Comparison of ENCODE assay signal across 8 mouse cellular contexts in the genomic region with DNA sequence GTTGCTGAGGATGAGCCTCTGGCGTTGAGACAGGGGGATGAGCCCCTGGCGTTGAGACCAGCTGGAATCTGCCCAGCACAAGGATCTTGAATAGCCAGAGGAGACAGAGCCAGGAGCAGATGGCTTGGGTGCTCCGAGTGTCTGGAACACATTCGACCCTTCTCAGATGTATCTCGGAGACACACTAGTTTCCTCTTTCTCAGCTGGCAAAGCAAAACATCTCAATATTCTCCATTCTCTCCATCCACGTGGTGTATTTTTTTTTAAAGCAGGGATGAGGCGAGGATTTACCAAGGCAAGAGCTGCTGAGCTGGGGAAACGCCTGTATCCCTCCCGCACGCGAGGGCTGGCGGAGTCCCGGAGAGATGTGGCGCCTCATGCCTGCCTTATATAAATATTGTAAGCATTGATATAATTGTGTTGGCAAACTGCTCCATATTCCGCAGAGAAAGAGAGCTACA.
DNase-seq lines count a peak whose midpoint lies in the region; ATAC-seq lines count a peak whose summit lies in the region.
"Had no signal": no experiment of that assay in that cellular context is flagged by ENCODE, and none has a peak within 500 bp of the region (broad histone marks: within the 10 kb centered on the region; RNA-seq: fewer than 3 reads in every experiment).

No protein-coding gene starts in this region.

- no peaks in the 10 kb centered on the region for H3K4me1 ChIP-seq in kidney, embryonic 16.5 days (ENCODE audit: insufficient read depth, low read length)
- H3K4me1 ChIP-seq: liver, embryonic 13.5 days had no signal

- DNase-seq in brain, adult 2 months (ENCODE audit: low read depth, low spot score) = peak; percentile 63
- peak; percentile 1 for DNase-seq in cerebellum, adult 8-10 months
- peak; percentile 60 to 62 for DNase-seq in gastrocnemius, postnatal 36 days
- DNase-seq in left cerebral cortex, postnatal 36 days (ENCODE audit: low spot score in 2 of 2) = peak; percentile 41 to 42
- DNase-seq in heart, postnatal 4 days = no peak
- DNase-seq: liver, embryonic 13.5 days had no signal

- H3K27me3 ChIP-seq in kidney, embryonic 16.5 days (ENCODE audit: insufficient read depth, low read length) = no peaks in the 10 kb centered on the region

- H3K27ac ChIP-seq in kidney, embryonic 16.5 days (ENCODE audit: low read length) = no peak overlapping the region
- H3K27ac ChIP-seq: liver, embryonic 13.5 days had no signal

- WGBS in kidney, embryonic 16.5 days = 75% methylated on average over 15 of the region's 15 CpGs

- H3K9ac ChIP-seq in kidney, embryonic 16.5 days (replicated peaks; ENCODE audit: low read length) = no peak overlapping the region
- H3K9ac ChIP-seq: liver, embryonic 13.5 days had no signal

- ATAC-seq in kidney, embryonic 16.5 days (ENCODE audit: low FRiP score, low TSS enrichment) = no peak
- no peak for ATAC-seq in erythroid progenitor cell, adult 5-6 weeks (replicated peaks; ENCODE audit: low FRiP score, poor library complexity, severe bottlenecking)

- 0 out of 2 replicates have a peak, but pooled peaks cover 2% of the 10 kb centered on the region for H3K36me3 ChIP-seq in kidney, embryonic 16.5 days (ENCODE audit: insufficient read depth, low read length)
- H3K36me3 ChIP-seq: liver, embryonic 13.5 days had no signal

- intact Hi-C loops in gastrocnemius, postnatal 36 days (cut with DNase I) = loop anchor here (10.0 kb wide), 1 partner anchor 132 kb away; no protein-coding TSS in a partner anchor
- intact Hi-C loops in left cerebral cortex, postnatal 36 days (cut with DNase I) = no loop called here

- H3K4me2 ChIP-seq in kidney, embryonic 16.5 days (replicated peaks; ENCODE audit: low read depth, low read length) = no peak overlapping the region
- H3K4me2 ChIP-seq: liver, embryonic 13.5 days had no signal

- no peak overlapping the region for H3K4me3 ChIP-seq in kidney, embryonic 16.5 days (ENCODE audit: low read length)
- H3K4me3 ChIP-seq: liver, embryonic 13.5 days had no signal

- peaks cover 8% of the 10 kb centered on the region for H3K9me3 ChIP-seq in kidney, embryonic 16.5 days (ENCODE audit: low read length)
